Mouse (Mus musculus) limb, embryonic 13.5 days (tissue): ENCODE results near the gene Olfr1217. TPM values are rescaled to one million over a fixed set of nuclear protein-coding genes. Genes with fewer than 3 reads are reported as not detected.
"Not testable (repeated sequence)": the region's sequence is repeated elsewhere in the genome, so short reads cannot be mapped to it uniquely, and the experiment has no call there.

Experiments used
- ATAC-seq: fragments of 200-750 bp; cut with Nextera tagmentation; 2 replicates; pipeline ENCODE4 v1.8.0; 2017; ENCODE audit warnings: low read depth, moderate number of reproducible peaks, moderate TSS enrichment; ENCODE audit not compliant: low FRiP score
- H3K27ac ChIP-seq: fragments of 300-500 bp; sonication (generic); 2 replicates; pipeline ENCODE4 v1.5.1; 2015; ENCODE audit warnings: inconsistent platforms, mild to moderate bottlenecking, moderate library complexity
- H3K27me3 ChIP-seq: fragments of 300-500 bp; sonication (generic); 2 replicates; pipeline ENCODE4 v1.6.1; 2015; ENCODE audit warnings: mild to moderate bottlenecking, inconsistent platforms
- H3K36me3 ChIP-seq: fragments of 300-500 bp; sonication (generic); 2 replicates; pipeline ENCODE4 v1.6.1; 2015; ENCODE audit warnings: inconsistent platforms, mild to moderate bottlenecking, moderate library complexity
- H3K4me1 ChIP-seq: fragments of 300-500 bp; sonication (generic); 2 replicates; pipeline ENCODE4 v1.6.1; 2015; ENCODE audit warnings: inconsistent platforms
- H3K4me2 ChIP-seq: fragments of 300-500 bp; sonication (generic); replicated peaks from 2 replicates; pipeline ENCODE4 v1.6.1; 2015; ENCODE audit warnings: inconsistent platforms, mild to moderate bottlenecking, moderate library complexity
- H3K4me3 ChIP-seq: fragments of 300-500 bp; sonication (generic); 2 replicates; pipeline ENCODE4 v1.5.1; 2015; ENCODE audit warnings: moderate library complexity, mild to moderate bottlenecking, inconsistent platforms
- H3K9ac ChIP-seq: fragments of 300-500 bp; sonication (generic); 2 replicates; pipeline ENCODE4 v1.6.1; 2015; ENCODE audit warnings: mild to moderate bottlenecking, inconsistent platforms
- H3K9me3 ChIP-seq: fragments of 300-500 bp; sonication (generic); 2 replicates; pipeline ENCODE4 v1.6.1; 2016; ENCODE audit warnings: inconsistent platforms
- WGBS: fragments of 180-500 bp; shearing (Covaris S2); methylation state at CpG from one replicate; pipeline ENCODE4 v1.1.7; 2015; 5-methylcytosine and 5-hydroxymethylcytosine counted together
- polyA plus RNA-seq: library from polyadenylated mRNA; unstranded; fragments of >200 nt; fragmentation: Nextera tagmentation; extraction: Ambion mirVana; gene quantifications from 2 replicates; pipeline ENCODE4 v1.2.1, GENCODE M21; 2015

Olfr1217 gene
- polyA plus RNA-seq, result not detected in 2 replicates

- H3K27ac ChIP-seq, result no peak within 1 kb of the TSS
- no peak within 1 kb of the TSS for H3K4me3 ChIP-seq
- no peaks in the 10 kb centered on the region for H3K4me1 ChIP-seq
- no peak within 1 kb of the TSS for H3K4me2 ChIP-seq
- WGBS, result 79% methylated on average over 2 of the region's 2 CpGs
- no peaks in the 10 kb centered on the region for H3K9me3 ChIP-seq
- no peaks in the 10 kb centered on the region for H3K36me3 ChIP-seq
- no peaks in the 10 kb centered on the region for H3K27me3 ChIP-seq
- H3K9ac ChIP-seq, result no peak within 1 kb of the TSS
- no peak for ATAC-seq
Measured at GRCm38 (mm10) chr2:89031965-89032364, at the start of gene Olfr1217. Gene Olfr1217, minus strand, starts transcription at chr2:89032065.

- no peak overlapping the region for H3K27ac ChIP-seq
- no peak for ATAC-seq
- H3K4me1 ChIP-seq, result no peaks in the 10 kb centered on the region
- no peaks in the 10 kb centered on the region for H3K27me3 ChIP-seq
- no peak overlapping the region for H3K4me2 ChIP-seq
- no peaks in the 10 kb centered on the region for H3K36me3 ChIP-seq
- no peak overlapping the region for H3K4me3 ChIP-seq
- H3K9ac ChIP-seq, result no peak overlapping the region
- H3K9me3 ChIP-seq, result no peaks in the 10 kb centered on the region
Measured at GRCm38 (mm10) chr2:89081487-89081886, 49.6 kb upstream of the Olfr1217 start.

- no peak within 1 kb of the TSS for H3K27ac ChIP-seq
- no peak within 1 kb of the TSS for H3K4me2 ChIP-seq
- no peaks in the 10 kb centered on the region for H3K4me1 ChIP-seq
- no peaks in the 10 kb centered on the region for H3K9me3 ChIP-seq
- no peak for ATAC-seq
- no peaks in the 10 kb centered on the region for H3K27me3 ChIP-seq
- H3K4me3 ChIP-seq, result no peak within 1 kb of the TSS
- H3K36me3 ChIP-seq, result no peaks in the 10 kb centered on the region
- H3K9ac ChIP-seq, result no peak within 1 kb of the TSS
Measured at GRCm38 (mm10) chr2:89061087-89061486, 29.2 kb upstream of the Olfr1217 start, which contains the start of gene Olfr1218. Gene Olfr1218, minus strand, starts transcription at chr2:89061187.

GRCm38 (mm10) chr2:89021436-89021835, 10.4 kb downstream of the Olfr1217 start:
- not testable (repeated sequence) for H3K4me2 ChIP-seq, H3K9ac ChIP-seq, H3K27me3 ChIP-seq, H3K9me3 ChIP-seq, H3K27ac ChIP-seq, H3K4me1 ChIP-seq, H3K4me3 ChIP-seq, H3K36me3 ChIP-seq, ATAC-seq
- 82% methylated on average over 3 of the region's 3 CpGs for WGBS

- 82% methylated on average over 1 of the region's 1 CpGs for WGBS
- H3K4me1 ChIP-seq, result no peaks in the 10 kb centered on the region
- H3K27me3 ChIP-seq, result no peaks in the 10 kb centered on the region
- no peaks in the 10 kb centered on the region for H3K36me3 ChIP-seq
- no peak within 1 kb of the TSS for H3K27ac ChIP-seq
- no peak within 1 kb of the TSS for H3K4me2 ChIP-seq
- H3K4me3 ChIP-seq, result no peak within 1 kb of the TSS
- no peaks in the 10 kb centered on the region for H3K9me3 ChIP-seq
- no peak within 1 kb of the TSS for H3K9ac ChIP-seq
- ATAC-seq, result no peak
Measured at GRCm38 (mm10) chr2:89018240-89018639, 13.6 kb downstream of the Olfr1217 start, which contains the start of gene Olfr1216. Gene Olfr1216, minus strand, starts transcription at chr2:89018340.

GRCm38 (mm10) chr2:89006873-89007272, 25.0 kb downstream of the Olfr1217 start, which contains the start of gene Olfr1215:
Gene Olfr1215, minus strand, starts transcription at chr2:89006973.
- H3K9me3 ChIP-seq, result no peaks in the 10 kb centered on the region
- H3K36me3 ChIP-seq, result no peaks in the 10 kb centered on the region
- no peak for ATAC-seq
- no peak within 1 kb of the TSS for H3K4me3 ChIP-seq
- H3K27me3 ChIP-seq, result no peaks in the 10 kb centered on the region
- no peak within 1 kb of the TSS for H3K4me2 ChIP-seq
- H3K4me1 ChIP-seq, result no peaks in the 10 kb centered on the region
- H3K27ac ChIP-seq, result no peak within 1 kb of the TSS
- no peak within 1 kb of the TSS for H3K9ac ChIP-seq
- 79% methylated on average over 2 of the region's 2 CpGs for WGBS

GRCm38 (mm10) chr2:88992553-88992952, 39.3 kb downstream of the Olfr1217 start, which contains the start of gene Olfr1214:
Gene Olfr1214, minus strand, starts transcription at chr2:88992653.
- Histone ChIP-seq H3K27ac (no peak within 1 kb of the TSS), H3K4me2 (no peak within 1 kb of the TSS), H3K9me3 (no peaks in the 10 kb centered on the region), H3K4me3 (no peak within 1 kb of the TSS), H3K4me1 (no peaks in the 10 kb centered on the region), H3K9ac (no peak within 1 kb of the TSS), H3K27me3 (no peaks in the 10 kb centered on the region), H3K36me3 (no peaks in the 10 kb centered on the region)
- no peak for ATAC-seq
- WGBS, result 80% methylated on average over 1 of the region's 1 CpGs

GRCm38 (mm10) chr2:88980181-88980580, 51.7 kb downstream of the Olfr1217 start, which contains the start of gene Gm13762:
Gene Gm13762, minus strand, starts transcription at chr2:88980281.
- H3K36me3 ChIP-seq, result no peaks in the 10 kb centered on the region
- no peak within 1 kb of the TSS for H3K4me2 ChIP-seq
- H3K4me1 ChIP-seq, result no peaks in the 10 kb centered on the region
- no peaks in the 10 kb centered on the region for H3K27me3 ChIP-seq
- 77% methylated on average over 1 of the region's 1 CpGs for WGBS
- no peaks in the 10 kb centered on the region for H3K9me3 ChIP-seq
- no peak within 1 kb of the TSS for H3K27ac ChIP-seq
- H3K9ac ChIP-seq, result no peak within 1 kb of the TSS
- ATAC-seq, result no peak
- no peak within 1 kb of the TSS for H3K4me3 ChIP-seq

Other genes with a start within 250 kb of the Olfr1217 start
- not detected in 2 replicates for gene Olfr1201, start 239.0 kb downstream of the Olfr1217 start, polyA plus RNA-seq
- gene Olfr1202, start 217.6 kb downstream of the Olfr1217 start, polyA plus RNA-seq, result 0.04 TPM in 1 of 2 replicates, not detected in the other
- not detected in 2 replicates for gene Olfr1205, start 202.3 kb downstream of the Olfr1217 start, polyA plus RNA-seq
- gene Olfr1204, start 182.8 kb downstream of the Olfr1217 start, polyA plus RNA-seq, result not detected in 2 replicates
- not detected in 2 replicates for gene Olfr1206, start 168.8 kb downstream of the Olfr1217 start, polyA plus RNA-seq
- gene Olfr1208, start 129.8 kb downstream of the Olfr1217 start, polyA plus RNA-seq, result not detected in 2 replicates
- not detected in 2 replicates for gene Olfr1209, start 116.9 kb downstream of the Olfr1217 start, polyA plus RNA-seq
- not detected in 2 replicates for gene Olfr1211, start 94.0 kb downstream of the Olfr1217 start, polyA plus RNA-seq
- not detected in 2 replicates for gene Olfr1212, start 78.1 kb downstream of the Olfr1217 start, polyA plus RNA-seq
- not detected in 2 replicates for gene Gm13762, start 51.8 kb downstream of the Olfr1217 start, polyA plus RNA-seq
- gene Olfr1214, start 39.4 kb downstream of the Olfr1217 start, polyA plus RNA-seq, result not detected in 2 replicates
- gene Olfr1215, start 25.1 kb downstream of the Olfr1217 start, polyA plus RNA-seq, result not detected in 2 replicates
- not detected in 2 replicates for gene Olfr1216, start 13.7 kb downstream of the Olfr1217 start, polyA plus RNA-seq
- gene Olfr1218, start 29.1 kb upstream of the Olfr1217 start, polyA plus RNA-seq, result not detected in 2 replicates
- not detected in 2 replicates for gene Olfr1219, start 51.4 kb upstream of the Olfr1217 start, polyA plus RNA-seq
- gene Olfr1220, start 74.8 kb upstream of the Olfr1217 start, polyA plus RNA-seq, result not detected in 2 replicates
- gene Olfr1221, start 85.2 kb upstream of the Olfr1217 start, polyA plus RNA-seq, result not detected in 2 replicates
- gene Olfr1222, start 101.0 kb upstream of the Olfr1217 start, polyA plus RNA-seq, result not detected in 2 replicates
- not detected in 2 replicates for gene Olfr1223, start 119.5 kb upstream of the Olfr1217 start, polyA plus RNA-seq
- gene Olfr1224-ps1, start 132.0 kb upstream of the Olfr1217 start, polyA plus RNA-seq, result not detected in 2 replicates
- not detected in 2 replicates for gene Olfr1225, start 142.6 kb upstream of the Olfr1217 start, polyA plus RNA-seq
- not detected in 2 replicates for gene Olfr1226, start 168.0 kb upstream of the Olfr1217 start, polyA plus RNA-seq
- not detected in 2 replicates for gene Olfr1228, start 222.0 kb upstream of the Olfr1217 start, polyA plus RNA-seq